Mouse (Mus musculus): ENCODE results near the gene Abcc1.
A peak's percentile ranks its signal among the peaks of the same experiment; 100 is the strongest.

The Abcc1 gene

GRCm38 (mm10) chr16:14377321-14377720 is 16.0 kb downstream of the Abcc1 start:
- DNase-seq = peak; percentile 13 to 54

DNA sequence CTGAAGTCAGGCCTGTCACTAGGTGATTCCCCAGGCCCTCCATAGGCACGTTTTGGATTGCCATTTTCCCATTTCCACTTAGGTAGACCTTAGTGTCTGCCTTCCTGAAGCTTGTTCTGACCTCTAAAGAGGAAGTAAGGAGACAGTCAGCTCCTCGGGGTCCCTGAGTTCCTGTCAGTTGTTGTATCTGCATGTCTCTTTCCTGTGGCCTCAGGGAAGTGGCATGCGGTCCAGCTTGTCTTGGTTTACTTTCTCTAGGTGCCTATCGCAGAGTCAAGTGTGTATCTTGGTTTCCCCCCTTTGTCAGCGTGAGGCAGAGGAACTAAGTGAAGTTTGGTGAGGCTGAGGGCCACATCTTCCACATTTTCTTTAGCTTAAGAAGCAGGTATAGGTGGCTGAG is 17.3 kb downstream of the Abcc1 start:
- DNase-seq = no peak

DNA sequence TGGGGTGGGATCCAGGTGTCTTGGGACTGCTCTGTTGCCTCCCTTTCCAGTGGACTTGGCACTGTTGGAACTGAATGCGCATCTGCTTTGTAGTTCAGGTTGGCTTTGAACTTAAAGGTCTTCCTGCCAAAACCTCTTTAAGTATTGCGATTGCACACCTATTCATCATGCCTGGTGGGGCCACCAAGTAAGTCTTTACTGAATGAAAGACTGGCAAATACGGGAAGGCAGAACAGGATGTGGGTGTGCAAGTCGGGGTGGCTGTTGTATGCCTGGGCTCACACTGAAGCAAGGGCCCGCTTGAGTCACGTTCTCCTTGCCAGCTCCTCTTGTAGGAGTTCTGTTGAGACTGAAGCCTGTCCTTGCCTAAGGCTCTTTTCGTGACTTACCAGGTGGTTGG is 18.5 kb downstream of the Abcc1 start:
- DNase-seq = no peak

DNA sequence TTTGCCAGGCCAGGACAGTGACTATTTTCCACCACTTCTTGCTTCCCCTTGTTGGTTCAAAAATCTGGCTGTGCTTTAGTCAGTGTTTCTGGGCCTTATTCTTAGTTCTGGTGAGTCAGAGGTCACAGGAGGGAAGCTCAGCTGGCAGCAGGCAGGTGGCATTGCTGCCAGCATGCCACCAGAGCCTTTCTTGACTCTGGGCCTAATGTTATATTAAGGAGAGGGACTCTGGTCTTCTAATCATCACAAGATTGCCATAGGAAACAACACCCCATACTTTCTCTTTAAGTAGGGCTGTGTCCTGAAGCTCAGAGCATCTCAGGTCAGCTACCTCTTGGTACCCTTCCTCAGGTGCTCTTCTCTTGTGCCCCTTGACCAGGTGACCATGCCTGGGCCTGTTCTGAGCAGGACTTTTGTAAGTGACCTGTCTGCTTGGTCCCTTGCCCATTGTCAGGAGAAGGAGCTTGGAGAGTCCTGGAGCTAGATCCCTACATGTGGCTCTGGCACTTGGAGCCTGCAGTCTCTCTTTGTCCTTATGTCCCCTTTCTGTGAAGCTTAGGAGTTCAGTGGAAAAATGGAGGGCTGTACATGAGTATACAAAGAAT is 19.8 kb downstream of the Abcc1 start:
- DNase-seq = no peak

GRCm38 (mm10) chr16:14399303-14399702 is 37.9 kb downstream of the Abcc1 start:
- no peak for DNase-seq

DNA sequence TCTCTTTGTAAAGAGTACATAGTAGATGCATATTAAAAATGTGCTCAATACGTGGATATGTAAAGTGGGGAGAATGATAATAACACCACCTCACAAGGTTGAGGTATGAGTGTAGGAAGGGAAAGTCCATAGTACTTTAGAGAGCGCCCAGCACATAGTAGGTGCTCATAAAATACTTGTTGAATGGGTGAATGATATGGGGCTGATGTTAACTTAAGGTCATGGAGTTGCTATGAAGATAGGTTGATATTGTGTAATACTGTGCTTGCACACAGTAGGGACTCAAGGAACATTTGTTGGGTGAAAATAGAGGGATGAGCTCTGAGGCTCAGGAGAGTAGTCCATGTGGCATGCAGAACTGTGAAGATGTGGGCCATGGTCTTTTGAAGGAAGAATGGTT is 42.1 kb downstream of the Abcc1 start:
- DNase-seq = no peak

DNA sequence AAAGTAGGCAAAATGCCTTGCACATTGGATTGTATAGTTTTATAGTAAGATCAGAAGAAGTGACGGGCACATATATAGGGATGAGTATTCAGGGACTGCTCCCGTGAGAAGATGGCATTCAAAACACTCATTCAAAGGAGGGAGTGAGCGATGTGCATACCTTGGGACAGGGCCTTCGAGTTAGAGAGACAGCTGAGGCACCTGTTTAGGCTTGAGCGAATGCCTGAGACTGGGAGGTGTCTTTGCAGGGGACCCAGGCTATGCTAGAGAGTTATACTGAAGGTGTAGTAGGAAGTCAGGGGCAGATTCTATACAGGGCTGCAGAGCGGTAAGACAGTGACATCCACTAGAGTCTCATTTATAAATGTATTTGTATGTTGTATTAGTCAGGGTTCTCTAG is 44.3 kb downstream of the Abcc1 start:
- DNase-seq = no peak

DNA sequence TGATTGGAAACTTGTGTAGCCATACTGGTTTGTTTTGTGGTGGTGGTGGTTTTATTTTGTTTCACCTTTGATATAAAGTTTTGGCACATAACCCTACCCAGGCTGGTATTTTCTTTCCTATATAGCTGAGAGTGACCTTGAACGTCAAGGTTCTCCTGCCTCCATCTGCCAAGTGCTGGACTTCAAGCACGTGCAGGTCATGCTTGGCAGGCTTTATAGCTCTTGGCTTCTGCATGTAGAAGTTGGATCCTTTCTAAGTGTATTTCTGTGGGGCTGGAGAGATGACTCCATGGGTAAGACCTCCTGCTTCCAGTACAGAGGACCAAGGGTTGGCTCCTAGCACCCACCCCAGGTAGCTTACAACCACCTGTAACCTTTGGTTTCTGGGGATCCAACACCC is 47.8 kb downstream of the Abcc1 start:
- peak; percentile 35 to 59 for DNase-seq

- DNase-seq = no peak
Measured at GRCm38 (mm10) chr16:14409776-14410175, 48.4 kb downstream of the Abcc1 start.

- no peak for DNase-seq
Measured at GRCm38 (mm10) chr16:14410611-14411010, 49.3 kb downstream of the Abcc1 start.

DNA sequence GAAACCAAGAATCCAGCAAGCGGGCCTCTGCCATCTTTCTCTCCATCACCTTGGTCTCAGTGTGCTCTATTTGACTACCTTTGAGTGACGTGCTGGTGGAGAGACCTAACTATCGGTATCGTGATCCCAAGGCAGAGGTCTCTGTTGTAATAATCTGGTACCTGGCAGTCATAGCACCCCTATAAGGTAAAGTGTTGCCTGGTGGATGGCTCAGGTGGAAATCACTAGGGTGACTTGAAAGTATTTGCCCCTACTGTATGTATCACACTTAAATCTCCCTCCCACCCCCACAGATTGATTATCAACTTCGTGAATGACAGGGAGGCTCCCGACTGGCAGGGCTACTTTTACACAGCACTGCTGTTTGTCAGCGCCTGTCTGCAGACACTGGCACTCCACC is 49.8 kb downstream of the Abcc1 start:
- DNase-seq = no peak

DNA sequence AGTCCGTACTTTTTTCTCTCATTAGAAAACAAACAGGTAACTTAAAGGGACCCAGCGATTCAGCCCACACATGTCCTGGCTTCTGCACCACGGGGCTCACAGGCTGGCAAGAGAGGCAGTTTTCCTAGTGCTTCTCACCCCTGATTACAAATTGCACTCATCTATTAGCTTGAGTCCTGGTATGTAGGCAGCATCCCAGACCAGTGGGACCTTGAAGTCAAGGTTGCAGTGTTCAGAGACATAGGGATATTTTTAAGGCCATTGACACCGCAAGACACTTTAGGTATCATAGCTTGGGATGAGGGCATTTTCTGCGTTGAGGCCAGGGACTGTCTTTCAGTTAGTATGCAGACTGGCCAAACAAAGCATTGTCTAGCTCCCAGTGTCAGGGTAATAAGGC is 51.2 kb downstream of the Abcc1 start:
- DNase-seq = no peak

- no peak for DNase-seq
Measured at GRCm38 (mm10) chr16:14415206-14415605, 53.8 kb downstream of the Abcc1 start.

DNA sequence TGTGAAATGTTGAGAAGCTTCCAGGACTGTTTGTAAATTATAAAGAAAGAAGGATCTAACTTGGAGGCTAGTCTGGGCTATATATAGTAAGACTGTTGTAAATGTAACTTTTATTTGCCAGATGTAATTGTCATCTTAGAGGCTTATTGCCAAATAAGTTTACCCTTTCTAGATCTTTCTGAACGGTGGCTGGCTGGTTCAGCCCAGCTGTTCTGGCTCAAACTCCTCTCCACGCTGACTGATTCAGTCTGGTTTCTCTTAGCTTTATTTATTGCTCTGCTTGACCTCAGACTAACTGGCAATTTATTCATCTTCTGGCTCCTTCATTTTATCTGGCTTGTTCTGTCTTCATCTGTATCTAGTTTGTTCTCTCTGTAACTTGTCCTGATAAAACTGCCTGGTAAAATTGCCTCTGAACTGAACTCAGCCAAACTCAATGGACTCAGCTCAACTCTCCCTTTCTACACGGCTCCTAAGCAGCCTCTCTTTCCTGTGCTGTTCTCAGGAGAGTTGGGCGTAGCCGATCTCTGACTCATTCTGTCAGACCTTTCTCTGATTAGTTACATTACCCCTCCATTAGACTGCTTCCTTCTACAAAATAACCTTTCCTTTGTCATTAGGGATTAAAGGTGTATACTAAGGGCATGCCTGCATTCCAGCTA is 55.7 kb downstream of the Abcc1 start:
- DNase-seq = no peak

- DNase-seq = peak; percentile 45 to 65
Measured at GRCm38 (mm10) chr16:14420496-14421132, 59.3 kb downstream of the Abcc1 start.

GRCm38 (mm10) chr16:14422081-14422480 is 60.7 kb downstream of the Abcc1 start:
- no peak for DNase-seq

DNA sequence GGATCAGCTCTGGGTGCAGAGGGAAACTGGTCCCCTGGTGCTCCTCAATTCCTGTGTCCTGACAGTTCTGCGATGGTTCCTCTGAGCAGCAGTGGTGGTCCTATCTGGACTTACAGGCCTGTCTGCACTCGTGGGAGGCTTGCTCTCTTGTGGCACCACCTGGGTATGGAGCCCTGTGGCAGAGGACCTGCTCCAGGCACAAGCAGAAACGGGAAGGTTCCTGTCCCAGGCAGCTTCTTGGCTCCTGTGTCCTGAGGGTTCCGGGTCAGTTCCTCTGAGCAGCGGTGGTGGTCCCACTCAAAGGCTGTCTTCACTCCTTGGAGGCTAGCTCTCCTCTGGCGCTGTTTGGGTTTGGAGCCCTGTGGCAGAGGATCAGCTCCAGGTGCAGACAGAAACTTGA is 68.0 kb downstream of the Abcc1 start:
- DNase-seq = no peak

DNA sequence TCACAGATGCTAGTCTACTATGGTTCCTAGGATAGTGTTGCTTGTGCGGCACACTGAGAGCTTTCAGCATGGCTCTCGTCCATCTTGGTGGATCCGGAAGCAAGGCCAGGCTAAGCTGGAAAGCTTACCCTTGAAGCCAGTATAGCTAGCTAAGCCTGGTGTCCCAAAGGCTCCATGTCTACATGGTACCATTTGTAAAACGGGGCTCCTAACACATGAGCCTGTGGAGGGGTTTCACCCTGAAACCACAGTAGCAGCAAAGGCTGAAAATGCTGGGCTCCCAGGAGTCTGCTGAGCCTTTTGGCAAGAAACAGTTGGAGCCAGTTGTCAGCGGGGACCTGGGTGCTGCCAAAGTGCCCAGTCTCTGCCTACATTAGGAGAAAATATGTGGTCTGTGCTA is 71.6 kb downstream of the Abcc1 start:
- no peak for DNase-seq

DNA sequence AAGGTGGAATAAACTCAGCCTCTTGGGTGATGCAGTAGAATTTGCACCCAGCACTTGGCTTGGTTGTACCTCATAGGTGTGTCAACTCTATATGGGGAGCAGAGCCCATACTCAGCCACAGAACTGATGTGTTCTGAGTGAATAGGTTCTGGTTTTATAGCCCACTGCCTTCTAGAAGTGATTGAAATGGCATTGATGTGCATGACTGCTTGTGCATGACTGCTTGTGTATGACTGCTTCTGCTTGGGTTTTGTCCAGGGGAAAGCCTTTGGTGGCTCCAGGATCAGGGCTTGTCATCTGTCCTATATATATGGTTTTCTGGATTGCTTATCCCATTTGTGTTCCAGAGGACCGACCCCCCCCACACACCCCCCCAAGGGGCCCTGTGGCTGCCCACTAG is 74.2 kb downstream of the Abcc1 start:
- DNase-seq = no peak

GRCm38 (mm10) chr16:14437446-14437982 is 76.2 kb downstream of the Abcc1 start:
- no peak for DNase-seq

- no peak for DNase-seq
Measured at GRCm38 (mm10) chr16:14438561-14438960, 77.2 kb downstream of the Abcc1 start.

- DNase-seq = no peak
Measured at GRCm38 (mm10) chr16:14439081-14439480, 77.7 kb downstream of the Abcc1 start.

DNA sequence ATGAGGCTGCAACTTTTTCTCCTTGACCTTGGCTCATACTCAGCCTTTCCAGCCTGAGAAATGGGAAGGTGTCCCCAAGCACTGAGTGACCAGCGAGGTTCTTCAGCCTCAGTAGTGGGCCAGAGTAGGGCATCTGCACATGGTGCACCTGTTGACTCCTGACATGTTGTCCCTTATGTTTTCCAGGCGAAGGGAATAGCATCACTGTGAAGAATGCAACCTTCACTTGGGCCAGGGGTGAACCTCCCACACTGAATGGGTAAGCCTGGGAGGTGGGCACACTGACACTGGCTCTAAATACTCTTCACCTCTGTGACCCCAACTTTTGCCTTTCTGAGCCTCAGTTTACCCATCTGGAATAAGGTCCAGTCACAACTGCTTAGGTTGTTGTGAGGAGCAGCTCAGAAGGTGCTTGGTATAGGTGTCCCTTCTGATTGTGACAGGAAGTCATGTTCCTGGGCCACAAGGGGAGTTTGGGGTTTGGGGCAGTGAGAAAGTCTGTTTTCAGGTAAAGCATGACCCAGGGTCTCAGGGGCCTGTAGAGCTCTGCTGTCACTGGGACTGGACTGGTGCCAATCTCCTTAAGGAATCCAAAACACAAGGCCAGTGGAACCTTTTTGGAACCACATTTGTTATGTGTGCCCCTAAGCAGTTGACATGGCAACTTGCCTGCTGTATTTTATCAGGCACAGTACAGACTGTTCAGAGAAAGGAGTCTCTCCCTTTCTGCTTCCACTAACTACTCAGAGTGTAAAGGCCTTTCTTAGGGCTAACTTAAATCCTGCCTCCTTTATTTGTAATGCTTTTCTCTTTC is 78.7 kb downstream of the Abcc1 start:
- no peak for DNase-seq
